ENCODE assay signal across 8 mouse cellular contexts in genomic region chr4:131849986-131850638, GRCm38 (mm10). TPM values are rescaled to one million over a fixed set of nuclear protein-coding genes. Genes with fewer than 3 reads are reported as not detected.
DNase-seq lines count a peak whose midpoint lies in the region; ATAC-seq lines count a peak whose summit lies in the region.

No protein-coding gene starts in this region.

- no peak overlapping the region for H3K4me2 ChIP-seq in intestine, embryonic 16.5 days (ENCODE audit: low read depth, low read length)
- no peak overlapping the region for H3K4me2 ChIP-seq in midbrain, embryonic 14.5 days (ENCODE audit: low read length)

- peak overlapping the region; percentile 24; the same call in 1 of the 2 replicates for H3K9ac ChIP-seq in intestine, embryonic 16.5 days (ENCODE audit: low read depth, low read length)
- H3K9ac ChIP-seq in midbrain, embryonic 14.5 days (replicated peaks; ENCODE audit: low read length), result no peak overlapping the region

- H3K27ac ChIP-seq in intestine, embryonic 16.5 days (ENCODE audit: low read length), result peak overlapping the region; percentile 50
- H3K27ac ChIP-seq in midbrain, embryonic 14.5 days (replicated peaks; ENCODE audit: low read depth, low read length), result peak overlapping the region; percentile 52; the same call in 1 of the 2 replicates

- peaks cover 7% of the 10 kb centered on the region for H3K4me1 ChIP-seq in intestine, embryonic 16.5 days (ENCODE audit: control insufficient read depth, insufficient read depth, low read length)
- no peaks in the 10 kb centered on the region for H3K4me1 ChIP-seq in midbrain, embryonic 14.5 days (ENCODE audit: control insufficient read depth, insufficient read depth, low read length)

- ATAC-seq in intestine, embryonic 16.5 days, result no peak; the same call in 1 of the 2 replicates
- no peak for ATAC-seq in midbrain, embryonic 14.5 days (ENCODE audit: low FRiP score, low TSS enrichment)

- no peak overlapping the region for H3K4me3 ChIP-seq in intestine, embryonic 16.5 days (ENCODE audit: low read length)
- no peak overlapping the region for H3K4me3 ChIP-seq in midbrain, embryonic 14.5 days (replicated peaks; ENCODE audit: low read depth, low read length)

- H3K36me3 ChIP-seq in intestine, embryonic 16.5 days (ENCODE audit: control insufficient read depth, insufficient read depth, low read length), result no peaks in the 10 kb centered on the region
- H3K36me3 ChIP-seq in midbrain, embryonic 14.5 days (ENCODE audit: control insufficient read depth, insufficient read depth, low read length), result no peaks in the 10 kb centered on the region

- H3K27me3 ChIP-seq in intestine, embryonic 16.5 days (replicated peaks; ENCODE audit: control insufficient read depth, insufficient read depth, low read length), result no peaks in the 10 kb centered on the region
- H3K27me3 ChIP-seq in midbrain, embryonic 14.5 days (ENCODE audit: control insufficient read depth, insufficient read depth, low read length), result no peaks in the 10 kb centered on the region

- no peaks in the 10 kb centered on the region for H3K9me3 ChIP-seq in intestine, embryonic 16.5 days (ENCODE audit: control insufficient read depth, low read length)
- H3K9me3 ChIP-seq in midbrain, embryonic 14.5 days (ENCODE audit: control insufficient read depth, low read length), result no peaks in the 10 kb centered on the region

- DNase-seq in urinary bladder, postnatal 36 days (ENCODE audit: low spot score in 2 of 2), result peak; percentile 27 to 58
- DNase-seq in urinary bladder, postnatal 25 days (ENCODE audit: low spot score), result no peak
- peak; percentile 68 to 82 for DNase-seq in heart, adult 18-20 months
- DNase-seq in midbrain, embryonic 14.5 days, result peak; percentile 67
- DNase-seq in cerebellum, adult 9-10 months, result no peak
- no peak for DNase-seq in c-Kit-positive CD71-positive TER-119-positive erythroid progenitor cells, embryonic 14.5 days (ENCODE audit: low spot score)
- no peak for DNase-seq in thymus, postnatal 36 days

- WGBS in intestine, embryonic 16.5 days, result 38% methylated on average over 5 of the region's 5 CpGs
- WGBS in midbrain, embryonic 14.5 days, result 34% methylated on average over 5 of the region's 5 CpGs

RNA-seq across cellular contexts. Expression of gene Mecr, which starts 6.8 kb away (rescaled TPM):
- 10 to 100 TPM; 25.0 to 32.3 TPM for total RNA-seq in heart, adult 18-20 months (2021)
- 81.6 and 86.6 TPM in 2 replicates for polyA plus RNA-seq in intestine, embryonic 16.5 days (2015; fragmentation: Nextera tagmentation; extraction: Ambion mirVana)
- polyA plus RNA-seq in midbrain, embryonic 14.5 days (2014; fragmentation: Nextera tagmentation; extraction: Ambion mirVana), result 29.9 and 30.8 TPM in 2 replicates

RNA-seq across cellular contexts. Expression of gene Ptpru, which starts 12.0 kb away (rescaled TPM):
- total RNA-seq in heart, adult 18-20 months (2021), result 1 to 10 TPM; 4.6 to 9.5 TPM
- polyA plus RNA-seq in intestine, embryonic 16.5 days (2015; fragmentation: Nextera tagmentation; extraction: Ambion mirVana), result 4.7 and 4.8 TPM in 2 replicates
- polyA plus RNA-seq in midbrain, embryonic 14.5 days (2014; fragmentation: Nextera tagmentation; extraction: Ambion mirVana), result 18.0 and 20.8 TPM in 2 replicates

RNA-seq across cellular contexts. Expression of gene Srsf4, which starts 23.3 kb away (rescaled TPM):
- 10 to 100 TPM; 31.2 to 32.9 TPM for total RNA-seq in heart, adult 18-20 months (2021)
- 68.6 and 75.2 TPM in 2 replicates for polyA plus RNA-seq in intestine, embryonic 16.5 days (2015; fragmentation: Nextera tagmentation; extraction: Ambion mirVana)
- polyA plus RNA-seq in midbrain, embryonic 14.5 days (2014; fragmentation: Nextera tagmentation; extraction: Ambion mirVana), result 91.8 and 121 TPM in 2 replicates

Comparison
In these comparisons a context has a peak if more than half of its experiments do, and no peak if none do; other contexts are left out.
1. DNase-seq: peak in urinary bladder, postnatal 36 days (2 of 2), heart, adult 18-20 months (2 of 2) and midbrain, embryonic 14.5 days (single experiment); none in urinary bladder, postnatal 25 days (single experiment), cerebellum, adult 9-10 months (single experiment), c-Kit-positive CD71-positive TER-119-positive erythroid progenitor cells, embryonic 14.5 days (single experiment) and thymus, postnatal 36 days (0 of 2).